13 mouse cellular contexts compared by ENCODE assay signal in genomic region chr8:95885966-95886365, GRCm38 (mm10). TPM values are rescaled to one million over a fixed set of nuclear protein-coding genes. Genes with fewer than 3 reads are reported as not detected.
DNase-seq lines count a peak whose midpoint lies in the region; ATAC-seq and TF ChIP-seq lines count a peak whose summit lies in the region.
"Had no signal": no experiment of that assay in that cellular context is flagged by ENCODE, and none has a peak within 500 bp of the region (broad histone marks: within the 10 kb centered on the region; RNA-seq: fewer than 3 reads in every experiment).

No protein-coding gene starts in this region.

- H3K4me3 ChIP-seq in gastrocnemius, adult 2 months, result peak overlapping the region; percentile 80
- H3K4me3 ChIP-seq in embryonic facial prominence, embryonic 14.5 days (ENCODE audit: low read depth, low read length), result no peak overlapping the region
- no peak overlapping the region for H3K4me3 ChIP-seq in liver, embryonic 12.5 days
- H3K4me3 ChIP-seq in hindbrain, postnatal 0 days (ENCODE audit: low read length), result no peak overlapping the region
- H3K4me3 ChIP-seq: limb, embryonic 15.5 days had no signal

- 0 out of 2 replicates have a peak overlapping the region, but pooled peaks have one; percentile 15 for H3K9ac ChIP-seq in embryonic facial prominence, embryonic 14.5 days (ENCODE audit: low read depth, low read length)
- H3K9ac ChIP-seq in liver, embryonic 12.5 days, result no peak overlapping the region
- H3K9ac ChIP-seq in hindbrain, postnatal 0 days (replicated peaks; ENCODE audit: low read length), result no peak overlapping the region
- H3K9ac ChIP-seq: limb, embryonic 15.5 days had no signal

- TF ChIP-seq CTCF in gastrocnemius, adult 2 months (IDR thresholded peaks at IDR 0.05), result no peak
- no peak for TF ChIP-seq CTCF in hindbrain, postnatal 0 days (IDR thresholded peaks at IDR 0.05; ENCODE audit: low read depth)

- DNase-seq in gastrocnemius, adult 2 months, result no peak
- no peak for DNase-seq in gastrocnemius, adult 18-20 months (ENCODE audit: low spot score)
- peak; percentile 30 for DNase-seq in kidney, adult 11 months
- DNase-seq in kidney, adult 18-20 months, result no peak
- no peak for DNase-seq in embryonic facial prominence, embryonic 14.5 days (ENCODE audit: low spot score)
- no peak for DNase-seq in gastrocnemius, postnatal 25 days
- DNase-seq in hindbrain, postnatal 0 days (ENCODE audit: low spot score), result no peak
- DNase-seq: adrenal gland, postnatal 25 days; cerebellum, postnatal 25 days; gastrocnemius, postnatal 36 days had no signal

- peaks cover 13% of the 10 kb centered on the region for H3K4me1 ChIP-seq in embryonic facial prominence, embryonic 14.5 days (ENCODE audit: control insufficient read depth, insufficient read depth, low read length)
- peaks cover 44% of the 10 kb centered on the region for H3K4me1 ChIP-seq in liver, embryonic 12.5 days
- peaks cover 5% of the 10 kb centered on the region; the same call in 1 of the 2 replicates for H3K4me1 ChIP-seq in hindbrain, postnatal 0 days (ENCODE audit: insufficient read depth, low read length)

- peak overlapping the region; percentile 98 for H3K27ac ChIP-seq in gastrocnemius, adult 2 months
- H3K27ac ChIP-seq in embryonic facial prominence, embryonic 14.5 days (replicated peaks; ENCODE audit: low read depth, low read length), result no peak overlapping the region
- H3K27ac ChIP-seq in liver, embryonic 12.5 days, result peak overlapping the region; percentile 36; the same call in 1 of the 2 replicates
- no peak overlapping the region for H3K27ac ChIP-seq in hindbrain, postnatal 0 days
- H3K27ac ChIP-seq: limb, embryonic 15.5 days had no signal

- no peak overlapping the region for H3K4me2 ChIP-seq in embryonic facial prominence, embryonic 14.5 days (ENCODE audit: low read depth, low read length)
- H3K4me2 ChIP-seq in liver, embryonic 12.5 days, result peak overlapping the region; percentile 27; the same call in 1 of the 2 replicates
- H3K4me2 ChIP-seq in hindbrain, postnatal 0 days (ENCODE audit: low read depth, low read length), result no peak overlapping the region

- 68% methylated on average over 5 of the region's 5 CpGs for WGBS in embryonic facial prominence, embryonic 14.5 days
- 59% methylated on average over 5 of the region's 5 CpGs for WGBS in liver, embryonic 12.5 days (ENCODE audit: insufficient replicate concordance)
- WGBS in hindbrain, postnatal 0 days, result 81% methylated on average over 5 of the region's 5 CpGs

- intact Hi-C loops in gastrocnemius, adult 2 months (cut with DNase I), result no loop called here

- H3K27me3 ChIP-seq in embryonic facial prominence, embryonic 14.5 days (replicated peaks; ENCODE audit: control insufficient read depth, insufficient read depth, low read length), result no peaks in the 10 kb centered on the region
- H3K27me3 ChIP-seq in liver, embryonic 12.5 days (replicated peaks), result no peaks in the 10 kb centered on the region
- no peaks in the 10 kb centered on the region for H3K27me3 ChIP-seq in hindbrain, postnatal 0 days (ENCODE audit: insufficient read depth, low read length)
- H3K27me3 ChIP-seq: limb, embryonic 15.5 days had no signal

- H3K36me3 ChIP-seq in embryonic facial prominence, embryonic 14.5 days (ENCODE audit: control insufficient read depth, insufficient read depth, low read length), result 0 out of 2 replicates have a peak, but pooled peaks cover 3% of the 10 kb centered on the region
- peaks cover 15% of the 10 kb centered on the region for H3K36me3 ChIP-seq in liver, embryonic 12.5 days
- no peaks in the 10 kb centered on the region for H3K36me3 ChIP-seq in hindbrain, postnatal 0 days (ENCODE audit: insufficient read depth, low read length)
- H3K36me3 ChIP-seq: limb, embryonic 15.5 days had no signal

- no peaks in the 10 kb centered on the region for H3K9me3 ChIP-seq in embryonic facial prominence, embryonic 14.5 days (ENCODE audit: control insufficient read depth, low read length)
- H3K9me3 ChIP-seq in liver, embryonic 12.5 days (replicated peaks), result no peaks in the 10 kb centered on the region
- no peaks in the 10 kb centered on the region for H3K9me3 ChIP-seq in hindbrain, postnatal 0 days (ENCODE audit: low read length)
- H3K9me3 ChIP-seq: limb, embryonic 15.5 days had no signal

- no peak for ATAC-seq in embryonic facial prominence, embryonic 14.5 days (ENCODE audit: low read depth)
- no peak for ATAC-seq in liver, embryonic 12.5 days
- ATAC-seq in hindbrain, postnatal 0 days, result no peak
- ATAC-seq: forebrain, embryonic 16.5 days had no signal

RNA-seq across cellular contexts. Expression of gene Got2, which starts 2.4 kb away (rescaled TPM):
- total RNA-seq in gastrocnemius, adult 2 months (2021), result 100 to 1,000 TPM; 342 to 564 TPM
- 100 to 1,000 TPM; 390 to 437 TPM for total RNA-seq in gastrocnemius, adult 18-20 months (2021)
- polyA plus RNA-seq in embryonic facial prominence, embryonic 14.5 days (2014; fragmentation: Nextera tagmentation; extraction: Ambion mirVana), result 61.9 and 71.2 TPM in 2 replicates
- 203 and 223 TPM in 2 replicates for polyA plus RNA-seq in liver, embryonic 12.5 days (2016; fragmentation: Nextera tagmentation; extraction: Ambion mirVana)
- total RNA-seq in gastrocnemius, postnatal 25 days (2021), result 100 to 1,000 TPM; 441 to 462 TPM
- total RNA-seq in hindbrain, postnatal 0 days (2014; rRNA removed), result 243 and 251 TPM in 2 replicates
- 228 and 230 TPM in 2 replicates for polyA plus RNA-seq in hindbrain, postnatal 0 days (2015; fragmentation: Nextera tagmentation; extraction: Ambion mirVana)

RNA-seq across cellular contexts. Expression of gene Slc38a7, which starts 32.6 kb away (rescaled TPM):
- 1 to 10 TPM; 6.7 to 6.8 TPM for total RNA-seq in gastrocnemius, adult 2 months (2021)
- total RNA-seq in gastrocnemius, adult 18-20 months (2021), result 1 to 10 TPM; 5.5 to 5.8 TPM
- polyA plus RNA-seq in embryonic facial prominence, embryonic 14.5 days (2014; fragmentation: Nextera tagmentation; extraction: Ambion mirVana), result 13.1 and 15.3 TPM in 2 replicates
- 9.7 and 10.3 TPM in 2 replicates for polyA plus RNA-seq in liver, embryonic 12.5 days (2016; fragmentation: Nextera tagmentation; extraction: Ambion mirVana)
- 1 to 10 TPM; 4.5 to 5.5 TPM for total RNA-seq in gastrocnemius, postnatal 25 days (2021)
- 29.8 and 35.6 TPM in 2 replicates for total RNA-seq in hindbrain, postnatal 0 days (2014; rRNA removed)
- 19.6 and 21.6 TPM in 2 replicates for polyA plus RNA-seq in hindbrain, postnatal 0 days (2015; fragmentation: Nextera tagmentation; extraction: Ambion mirVana)

Comparison
In these comparisons a context has a peak if more than half of its experiments do, and no peak if none do; other contexts are left out.
1. H3K27ac ChIP-seq: peak in gastrocnemius, adult 2 months (single experiment) and liver, embryonic 12.5 days (single experiment); none in embryonic facial prominence, embryonic 14.5 days (single experiment) and hindbrain, postnatal 0 days (single experiment).